Mouse (Mus musculus): ENCODE measurements around the gene Hist1h1c. TPM values are rescaled to one million over a fixed set of nuclear protein-coding genes. Genes with fewer than 3 reads are reported as not detected.
"Not testable (repeated sequence)": the region's sequence is repeated elsewhere in the genome, so short reads cannot be mapped to it uniquely, and the experiment has no call there.

The Hist1h1c gene
- total RNA-seq, 1 experiment, result 496 TPM

- TF ChIP-seq MAFK (IDR thresholded peaks at IDR 0.05; ENCODE audit: insufficient read depth, low read depth, low read length) (no peak), HCFC1 (IDR thresholded peaks at IDR 0.05; ENCODE audit: borderline replicate concordance, insufficient read depth, low read length) (no peak), CHD2 (IDR thresholded peaks at IDR 0.05; ENCODE audit: low read depth, low read length) (no peak), ZC3H11A (IDR thresholded peaks at IDR 0.05; ENCODE audit: borderline replicate concordance, low read depth, low read length) (no peak), ZNF384 (IDR thresholded peaks at IDR 0.05; ENCODE audit: low read depth, low read length) (no peak)
- no peaks in the 10 kb centered on the region for H3K9me3 ChIP-seq (ENCODE audit: control insufficient read depth, insufficient read depth, low read depth, low read length)
Measured at GRCm38 (mm10) chr13:23702220-23702619, 36.4 kb upstream of the Hist1h1c start.

GRCm38 (mm10) chr13:23702801-23703200, 35.8 kb upstream of the Hist1h1c start:
- H3K4me1 ChIP-seq (ENCODE audit: control insufficient read depth in 2 of 2, insufficient read depth in 2 of 2, low read length in 2 of 2, poor library complexity in 1 of 2); H3K36me3 ChIP-seq (ENCODE audit: control insufficient read depth, insufficient read depth, low read length, poor library complexity, severe bottlenecking); in situ Hi-C loops (cut with MboI; ENCODE audit: low sequenced_read_pairs in 2 of 2, unreplicated experiment in 2 of 2); H3K27ac ChIP-seq (ENCODE audit: insufficient read depth, low read depth, low read length, poor library complexity, severe bottlenecking); DNase-seq (ENCODE audit: low read depth, low spot score); H3K9me3 ChIP-seq (ENCODE audit: control insufficient read depth, insufficient read depth, low read depth, low read length); H3K4me3 ChIP-seq (ENCODE audit: insufficient read depth in 1 of 2, low read depth in 1 of 2, low read length in 2 of 2, poor library complexity in 1 of 2, severe bottlenecking in 1 of 2); H3K9ac ChIP-seq (ENCODE audit: insufficient read depth, low read depth, low read length, poor library complexity, severe bottlenecking): not testable (repeated sequence)

More at GRCm38 (mm10) chr13:23702220-23702619, 36.4 kb upstream of the Hist1h1c start:
- Histone ChIP-seq H3K27ac (ENCODE audit: insufficient read depth, low read depth, low read length, poor library complexity, severe bottlenecking) (no peak overlapping the region), H3K4me1 (ENCODE audit: control insufficient read depth in 2 of 2, insufficient read depth in 2 of 2, low read length in 2 of 2, poor library complexity in 1 of 2) (no peaks in the 10 kb centered on the region), H3K4me3 (ENCODE audit: insufficient read depth in 1 of 2, low read depth in 1 of 2, low read length in 2 of 2, poor library complexity in 1 of 2, severe bottlenecking in 1 of 2) (no peak overlapping the region), H3K9ac (ENCODE audit: insufficient read depth, low read depth, low read length, poor library complexity, severe bottlenecking) (no peak overlapping the region), H3K36me3 (ENCODE audit: control insufficient read depth, insufficient read depth, low read length, poor library complexity, severe bottlenecking) (no peaks in the 10 kb centered on the region)
- DNase-seq (ENCODE audit: low read depth, low spot score), result no peak
- in situ Hi-C loops (cut with MboI; ENCODE audit: low sequenced_read_pairs in 2 of 2, unreplicated experiment in 2 of 2), result no loop called here

- H3K36me3 ChIP-seq (ENCODE audit: control insufficient read depth, insufficient read depth, low read length, poor library complexity, severe bottlenecking), result no peaks in the 10 kb centered on the region
- no peak for TF ChIP-seq HCFC1 (IDR thresholded peaks at IDR 0.05; ENCODE audit: borderline replicate concordance, insufficient read depth, low read length)
- no peak for TF ChIP-seq ZC3H11A (IDR thresholded peaks at IDR 0.05; ENCODE audit: borderline replicate concordance, low read depth, low read length)
- no peak for TF ChIP-seq ZNF384 (IDR thresholded peaks at IDR 0.05; ENCODE audit: low read depth, low read length)
- TF ChIP-seq CHD2 (IDR thresholded peaks at IDR 0.05; ENCODE audit: low read depth, low read length), result no peak
- TF ChIP-seq MAFK (IDR thresholded peaks at IDR 0.05; ENCODE audit: insufficient read depth, low read depth, low read length), result no peak
- H3K27ac ChIP-seq (ENCODE audit: insufficient read depth, low read depth, low read length, poor library complexity, severe bottlenecking), result no peak overlapping the region
- in situ Hi-C loops (cut with MboI; ENCODE audit: low sequenced_read_pairs in 2 of 2, unreplicated experiment in 2 of 2), result no loop called here
- H3K9ac ChIP-seq (ENCODE audit: insufficient read depth, low read depth, low read length, poor library complexity, severe bottlenecking), result no peak overlapping the region
- peaks cover 4 to 5% of the 10 kb centered on the region in 2 experiments; a peak in 2 of 4 replicates for H3K4me1 ChIP-seq (ENCODE audit: control insufficient read depth in 2 of 2, insufficient read depth in 2 of 2, low read length in 2 of 2, poor library complexity in 1 of 2)
- DNase-seq (ENCODE audit: low read depth, low spot score), result no peak
- no peak overlapping the region for H3K4me3 ChIP-seq (ENCODE audit: insufficient read depth in 1 of 2, low read depth in 1 of 2, low read length in 2 of 2, poor library complexity in 1 of 2, severe bottlenecking in 1 of 2)
- H3K9me3 ChIP-seq (ENCODE audit: control insufficient read depth, insufficient read depth, low read depth, low read length), result no peaks in the 10 kb centered on the region
Measured at GRCm38 (mm10) chr13:23705751-23706356, 32.8 kb upstream of the Hist1h1c start.

GRCm38 (mm10) chr13:23706771-23707170, 31.8 kb upstream of the Hist1h1c start:
- H3K27ac ChIP-seq (ENCODE audit: insufficient read depth, low read depth, low read length, poor library complexity, severe bottlenecking), result no peak overlapping the region
- peaks cover 4 to 5% of the 10 kb centered on the region in 2 experiments; a peak in 2 of 4 replicates for H3K4me1 ChIP-seq (ENCODE audit: control insufficient read depth in 2 of 2, insufficient read depth in 2 of 2, low read length in 2 of 2, poor library complexity in 1 of 2)
- H3K9me3 ChIP-seq (ENCODE audit: control insufficient read depth, insufficient read depth, low read depth, low read length), result no peaks in the 10 kb centered on the region
- H3K36me3 ChIP-seq (ENCODE audit: control insufficient read depth, insufficient read depth, low read length, poor library complexity, severe bottlenecking), result no peaks in the 10 kb centered on the region
- no peak overlapping the region for H3K9ac ChIP-seq (ENCODE audit: insufficient read depth, low read depth, low read length, poor library complexity, severe bottlenecking)
- in situ Hi-C loops (cut with MboI; ENCODE audit: low sequenced_read_pairs in 2 of 2, unreplicated experiment in 2 of 2), result no loop called here
- no peak for TF ChIP-seq CHD2 (IDR thresholded peaks at IDR 0.05; ENCODE audit: low read depth, low read length)
- DNase-seq (ENCODE audit: low read depth, low spot score), result no peak
- H3K4me3 ChIP-seq (ENCODE audit: insufficient read depth in 1 of 2, low read depth in 1 of 2, low read length in 2 of 2, poor library complexity in 1 of 2, severe bottlenecking in 1 of 2), result no peak overlapping the region

GRCm38 (mm10) chr13:23708041-23708440, 30.6 kb upstream of the Hist1h1c start:
- H3K9me3 ChIP-seq (ENCODE audit: control insufficient read depth, insufficient read depth, low read depth, low read length), result no peaks in the 10 kb centered on the region
- in situ Hi-C loops (cut with MboI; ENCODE audit: low sequenced_read_pairs in 2 of 2, unreplicated experiment in 2 of 2), result no loop called here
- no peak for DNase-seq (ENCODE audit: low read depth, low spot score)
- TF ChIP-seq HCFC1 (IDR thresholded peaks at IDR 0.05; ENCODE audit: borderline replicate concordance, insufficient read depth, low read length), result no peak
- no peak for TF ChIP-seq ZNF384 (IDR thresholded peaks at IDR 0.05; ENCODE audit: low read depth, low read length)
- TF ChIP-seq MAFK (IDR thresholded peaks at IDR 0.05; ENCODE audit: insufficient read depth, low read depth, low read length), result no peak
- no peak for TF ChIP-seq CHD2 (IDR thresholded peaks at IDR 0.05; ENCODE audit: low read depth, low read length)
- no peak for TF ChIP-seq ZC3H11A (IDR thresholded peaks at IDR 0.05; ENCODE audit: borderline replicate concordance, low read depth, low read length)
- H3K4me3 ChIP-seq (ENCODE audit: insufficient read depth in 1 of 2, low read depth in 1 of 2, low read length in 2 of 2, poor library complexity in 1 of 2, severe bottlenecking in 1 of 2), result no peak overlapping the region
- no peaks in the 10 kb centered on the region for H3K36me3 ChIP-seq (ENCODE audit: control insufficient read depth, insufficient read depth, low read length, poor library complexity, severe bottlenecking)
- H3K27ac ChIP-seq (ENCODE audit: insufficient read depth, low read depth, low read length, poor library complexity, severe bottlenecking), result no peak overlapping the region
- H3K4me1 ChIP-seq (ENCODE audit: control insufficient read depth in 2 of 2, insufficient read depth in 2 of 2, low read length in 2 of 2, poor library complexity in 1 of 2), result peaks cover 4 to 5% of the 10 kb centered on the region in 2 experiments; a peak in 2 of 4 replicates
- no peak overlapping the region for H3K9ac ChIP-seq (ENCODE audit: insufficient read depth, low read depth, low read length, poor library complexity, severe bottlenecking)
